Mouse (Mus musculus) kidney, adult 2 months (tissue): ENCODE measurements at regions not wholly inside any gene's neighbourhood (a gene's known extent, or its start where the extent isn't known, plus 50 kb on each side); places are given as distances from the start of the nearest gene placed in this dataset.

ENCODE experiments used
- DNase-seq: peaks from one replicate; pipeline ENCODE4 v3.0.0; 2021
- H3K27ac ChIP-seq: fragments of 200-500 bp; 2 replicates; pipeline ENCODE4 v1.5.1; 2012; ENCODE audit warnings: low read depth, low read length, control low read depth, inconsistent platforms; ENCODE audit not compliant: insufficient read depth
- H3K27me3 ChIP-seq: fragments of 200-500 bp; replicated peaks from 2 replicates; pipeline ENCODE4 v1.6.1; 2012; ENCODE audit warnings: mild to moderate bottlenecking, moderate library complexity, low read length, inconsistent platforms; ENCODE audit not compliant: control insufficient read depth, insufficient read depth
- H3K36me3 ChIP-seq: fragments of 200-500 bp; 2 replicates; pipeline ENCODE4 v1.6.1; 2012; ENCODE audit warnings: mild to moderate bottlenecking, moderate library complexity, low read length, inconsistent platforms; ENCODE audit not compliant: control insufficient read depth, insufficient read depth
- H3K4me1 ChIP-seq: fragments of 200-500 bp; 2 replicates; pipeline ENCODE4 v1.6.1; 2011; ENCODE audit warnings: low read length; ENCODE audit not compliant: control insufficient read depth, insufficient read depth
- H3K4me3 ChIP-seq: fragments of 200-500 bp; 2 replicates; pipeline ENCODE4 v1.5.1; 2011; ENCODE audit warnings: mild to moderate bottlenecking, low read depth, low read length, control low read depth; ENCODE audit not compliant: insufficient read depth
- CTCF ChIP-seq: fragments of 200-500 bp; conservative IDR thresholded peaks from 2 replicates; pipeline ENCODE4 v1.5.1; 2011; ENCODE audit warnings: low read depth, mild to moderate bottlenecking, control low read depth, low read length, moderate library complexity, mixed read lengths; ENCODE audit not compliant: insufficient read depth, insufficient read length
- POLR2A ChIP-seq: fragments of 200-500 bp; IDR thresholded peaks from one replicate; pipeline ENCODE4 v1.6.1; 2011; ENCODE audit warnings: low read depth, low read length, control low read depth
- WGBS: fragments of 180-500 bp; shearing (Covaris S2); methylation state at CpG from one replicate; pipeline ENCODE4 v1.1.7; 2018; 5-methylcytosine and 5-hydroxymethylcytosine counted together

DNA sequence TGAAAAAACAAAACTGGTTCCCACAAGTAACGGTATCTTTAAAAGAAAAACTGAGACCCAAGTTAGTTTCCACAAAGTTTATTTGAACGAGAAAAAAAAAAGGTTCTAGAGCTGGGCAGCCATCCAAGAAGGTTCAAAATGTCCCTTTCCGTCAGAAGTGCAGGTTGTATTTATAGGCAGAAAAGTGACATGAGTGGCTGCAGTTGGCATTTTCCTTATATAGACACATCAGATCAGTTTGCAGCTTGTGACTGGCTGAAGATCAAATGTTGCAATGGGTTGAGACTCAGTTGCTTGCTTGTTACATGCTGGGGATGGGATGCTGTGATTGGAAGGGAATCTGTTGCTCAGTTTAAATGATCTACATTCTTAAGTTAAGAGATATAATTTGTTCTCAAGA lies 80.7 kb upstream of the Pde3a start:
- no peaks in the 10 kb centered on the region for H3K27me3 ChIP-seq
- no peak overlapping the region for H3K27ac ChIP-seq
- no peak overlapping the region for H3K4me3 ChIP-seq
- WGBS = 14% methylated on average over 3 of the region's 3 CpGs
- DNase-seq = peak; percentile 4
- H3K4me1 ChIP-seq = no peaks in the 10 kb centered on the region
- no peaks in the 10 kb centered on the region for H3K36me3 ChIP-seq
- TF ChIP-seq POLR2A (no peak), CTCF (no peak)

GRCm38 (mm10) chr6:141183782-141184181 lies 65.3 kb upstream of the Pde3a start:
- Histone ChIP-seq H3K36me3 (no peaks in the 10 kb centered on the region), H3K4me3 (no peak overlapping the region), H3K27ac (no peak overlapping the region), H3K27me3 (no peaks in the 10 kb centered on the region), H3K4me1 (no peaks in the 10 kb centered on the region)
- no peak for DNase-seq
- TF ChIP-seq POLR2A (no peak), CTCF (no peak)
- 82% methylated on average over 1 of the region's 1 CpGs for WGBS

DNA sequence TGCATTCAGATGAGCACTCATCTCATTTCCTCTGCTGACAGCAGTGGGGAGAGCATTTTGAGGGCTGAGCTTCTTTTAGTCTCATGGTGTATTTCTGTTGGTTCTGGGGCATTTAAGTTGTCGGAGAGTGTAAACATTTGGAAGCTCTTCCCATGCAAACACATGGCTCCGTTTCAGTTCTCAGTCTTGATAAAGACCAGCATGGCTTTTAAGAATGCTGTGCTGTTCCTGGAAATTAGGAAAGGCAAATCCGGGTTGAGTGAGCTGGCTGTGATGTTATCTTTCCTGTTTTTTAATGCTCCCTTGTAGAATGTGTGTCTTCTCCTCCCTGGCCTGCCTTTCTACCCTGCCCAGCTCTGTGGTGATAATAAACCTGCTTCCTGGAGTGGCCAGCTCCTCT lies 61.0 kb upstream of the Pde3a start:
- no peak overlapping the region for H3K4me3 ChIP-seq
- no peak overlapping the region for H3K27ac ChIP-seq
- DNase-seq = no peak
- TF ChIP-seq CTCF (no peak), POLR2A (no peak)
- WGBS = 67% methylated on average over 3 of the region's 3 CpGs
- H3K4me1 ChIP-seq = no peaks in the 10 kb centered on the region
- no peaks in the 10 kb centered on the region for H3K36me3 ChIP-seq
- no peaks in the 10 kb centered on the region for H3K27me3 ChIP-seq

DNA sequence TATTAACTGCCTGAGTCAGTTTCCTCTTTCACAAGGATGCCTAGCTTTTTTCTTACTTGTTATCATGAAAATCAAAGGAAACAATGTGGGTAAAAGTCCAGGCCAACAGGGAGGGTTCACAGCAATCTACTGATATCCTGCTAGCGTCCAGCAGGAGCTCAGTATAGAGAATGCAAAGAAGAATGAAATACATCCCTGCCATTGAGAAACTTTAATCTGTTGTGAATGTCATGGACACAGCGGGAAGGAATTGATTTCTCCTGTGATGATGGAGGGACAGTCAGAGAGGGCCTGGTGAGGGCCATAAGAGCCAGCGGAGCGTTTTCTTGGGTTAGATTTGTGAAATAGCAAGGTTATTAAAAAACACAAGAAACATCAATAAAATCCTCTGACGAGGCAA lies 60.0 kb upstream of the Pde3a start:
- DNase-seq = no peak
- no peak for TF ChIP-seq CTCF
- TF ChIP-seq POLR2A = no peak
- H3K4me3 ChIP-seq = no peak overlapping the region
- 76% methylated on average over 5 of the region's 5 CpGs for WGBS
- H3K27me3 ChIP-seq = no peaks in the 10 kb centered on the region
- no peaks in the 10 kb centered on the region for H3K4me1 ChIP-seq
- H3K36me3 ChIP-seq = no peaks in the 10 kb centered on the region
- no peak overlapping the region for H3K27ac ChIP-seq

DNA sequence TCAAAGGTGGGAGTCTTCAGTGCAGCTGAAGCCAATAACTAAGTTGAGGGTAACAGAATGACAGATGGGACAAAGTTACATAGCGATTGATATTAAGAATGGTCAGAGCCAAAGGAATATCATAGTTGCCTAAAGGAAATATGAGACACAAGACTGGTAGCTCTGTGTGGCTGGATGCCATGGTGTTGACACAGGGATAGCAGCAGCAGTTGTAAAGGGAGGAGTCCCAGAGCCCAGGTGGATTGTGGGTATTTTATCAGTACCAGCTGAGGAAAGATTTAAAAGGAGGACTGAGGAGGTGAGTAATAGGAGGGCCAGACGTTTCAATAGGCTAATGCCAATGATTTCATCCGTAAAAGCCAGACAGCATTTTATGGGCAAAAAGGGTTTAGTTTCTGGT lies 59.4 kb upstream of the Pde3a start:
- Histone ChIP-seq H3K4me3 (no peak overlapping the region), H3K27ac (no peak overlapping the region), H3K27me3 (no peaks in the 10 kb centered on the region), H3K36me3 (no peaks in the 10 kb centered on the region), H3K4me1 (no peaks in the 10 kb centered on the region)
- DNase-seq = no peak
- 88% methylated on average over 3 of the region's 3 CpGs for WGBS
- no peak for TF ChIP-seq POLR2A
- TF ChIP-seq CTCF = no peak

DNA sequence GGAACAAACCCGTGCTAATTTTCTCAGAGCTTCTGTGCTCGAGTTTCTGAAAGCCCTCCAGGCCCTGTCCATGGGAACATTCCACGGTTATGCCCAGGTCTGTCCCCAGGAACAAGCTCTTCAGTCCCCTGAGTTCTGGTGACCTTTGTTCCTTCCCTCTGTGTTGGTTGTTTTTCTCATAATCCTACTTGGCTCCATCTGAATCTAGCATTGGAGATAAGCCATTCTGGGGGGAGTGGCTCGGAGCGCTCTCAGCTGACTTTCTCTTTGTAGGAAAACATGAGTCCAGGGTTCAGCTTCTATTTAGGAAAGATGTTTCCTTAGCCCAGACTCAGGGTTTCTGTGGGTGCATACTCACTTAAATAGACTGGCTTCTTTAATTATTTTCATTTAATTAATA lies 58.7 kb upstream of the Pde3a start:
- no peaks in the 10 kb centered on the region for H3K27me3 ChIP-seq
- H3K36me3 ChIP-seq = no peaks in the 10 kb centered on the region
- no peak overlapping the region for H3K4me3 ChIP-seq
- TF ChIP-seq CTCF (no peak), POLR2A (no peak)
- peak; percentile 65 for DNase-seq
- WGBS = 55% methylated on average over 5 of the region's 5 CpGs
- no peak overlapping the region for H3K27ac ChIP-seq
- H3K4me1 ChIP-seq = no peaks in the 10 kb centered on the region

GRCm38 (mm10) chr6:141197501-141197900 lies 51.6 kb upstream of the Pde3a start:
- WGBS = 93% methylated on average over 4 of the region's 4 CpGs
- Histone ChIP-seq H3K27ac (no peak overlapping the region), H3K36me3 (no peaks in the 10 kb centered on the region), H3K27me3 (no peaks in the 10 kb centered on the region), H3K4me1 (no peaks in the 10 kb centered on the region), H3K4me3 (no peak overlapping the region)
- TF ChIP-seq CTCF = no peak
- TF ChIP-seq POLR2A = no peak
- DNase-seq = no peak
